Mouse (Mus musculus) embryonic facial prominence, embryonic 14.5 days (tissue): ENCODE measurements around the gene Gm8994. TPM values are rescaled to one million over a fixed set of nuclear protein-coding genes. Genes with fewer than 3 reads are reported as not detected.

Source experiments
- ATAC-seq: fragments of 200-750 bp; cut with Nextera tagmentation; 2 replicates; pipeline ENCODE4 v1.8.0; 2017; ENCODE audit warnings: low read depth, moderate number of reproducible peaks, moderate TSS enrichment
- DNase-seq: peaks from one replicate; pipeline ENCODE4 v3.0.0-alpha.2; 2015; ENCODE audit warnings: low spot score
- H3K27ac ChIP-seq: fragments of 300-500 bp; sonication (generic); replicated peaks from 2 replicates; pipeline ENCODE4 v1.5.1; 2014; ENCODE audit warnings: low read depth, mild to moderate bottlenecking, low read length, moderate library complexity
- H3K27me3 ChIP-seq: fragments of 300-500 bp; sonication (generic); replicated peaks from 2 replicates; pipeline ENCODE4 v1.6.1; 2014; ENCODE audit warnings: low read length; ENCODE audit not compliant: control insufficient read depth, insufficient read depth
- H3K36me3 ChIP-seq: fragments of 300-500 bp; sonication (generic); 2 replicates; pipeline ENCODE4 v1.6.1; 2014; ENCODE audit warnings: low read length, mixed read lengths; ENCODE audit not compliant: control insufficient read depth, insufficient read depth
- H3K4me1 ChIP-seq: fragments of 300-500 bp; sonication (generic); 2 replicates; pipeline ENCODE4 v1.6.1; 2014; ENCODE audit warnings: antibody characterized with exemption, low read length; ENCODE audit not compliant: control insufficient read depth, insufficient read depth
- H3K4me2 ChIP-seq: fragments of 300-500 bp; sonication (generic); 2 replicates; pipeline ENCODE4 v1.6.1; 2014; ENCODE audit warnings: low read depth, mild to moderate bottlenecking, low read length, moderate library complexity, mixed read lengths
- H3K4me3 ChIP-seq: fragments of 300-500 bp; sonication (generic); 2 replicates; pipeline ENCODE4 v1.5.1; 2014; ENCODE audit warnings: low read depth, mild to moderate bottlenecking, low read length
- H3K9ac ChIP-seq: fragments of 300-500 bp; sonication (generic); 2 replicates; pipeline ENCODE4 v1.6.1; 2014; ENCODE audit warnings: low read depth, mild to moderate bottlenecking, low read length, moderate library complexity, mixed read lengths
- H3K9me3 ChIP-seq: fragments of 300-500 bp; sonication (generic); 2 replicates; pipeline ENCODE4 v1.6.1; 2016; ENCODE audit warnings: low read length; ENCODE audit not compliant: control insufficient read depth
- WGBS: fragments of 180-500 bp; shearing (Covaris S2); extraction: QIAGEN DNeasy Blood & Tissue Kit; methylation state at CpG from one replicate; pipeline ENCODE4 v1.1.7; 2014; 5-methylcytosine and 5-hydroxymethylcytosine counted together
- polyA plus RNA-seq: library from polyadenylated mRNA; unstranded; fragments of >200 nt; fragmentation: Nextera tagmentation; extraction: Ambion mirVana; gene quantifications from 2 replicates; pipeline ENCODE4 v1.2.1, GENCODE M21; 2014

Gm8994 gene
- polyA plus RNA-seq, 1 experiment from 2014 or later, result not detected

GRCm38 (mm10) chr6:136345641-136346040 lies 18.3 kb downstream of the Gm8994 start:
- ATAC-seq, result no peak
- Histone ChIP-seq H3K9ac (no peak overlapping the region), H3K27me3 (no peaks in the 10 kb centered on the region)

GRCm38 (mm10) chr6:136347053-136347452 lies 19.7 kb downstream of the Gm8994 start:
- ATAC-seq, result no peak
- no peak overlapping the region for H3K9ac ChIP-seq
- no peaks in the 10 kb centered on the region for H3K27me3 ChIP-seq
- H3K4me2 ChIP-seq, result no peak overlapping the region
- whole genome bisulfite sequencing, result 70% methylated on average over 5 of the region's 5 CpGs
- H3K4me3 ChIP-seq, result no peak overlapping the region
- H3K27ac ChIP-seq, result no peak overlapping the region
- H3K4me1 ChIP-seq, result no peaks in the 10 kb centered on the region
- no peak for DNase-seq
- H3K36me3 ChIP-seq, result no peaks in the 10 kb centered on the region
- H3K9me3 ChIP-seq, result no peaks in the 10 kb centered on the region

More at GRCm38 (mm10) chr6:136345641-136346040, 18.3 kb downstream of the Gm8994 start:
- H3K36me3 ChIP-seq, result no peaks in the 10 kb centered on the region
- no peak overlapping the region for H3K27ac ChIP-seq
- DNase-seq, result no peak
- no peak overlapping the region for H3K4me3 ChIP-seq
- WGBS, result 83% methylated on average over 7 of the region's 7 CpGs
- no peaks in the 10 kb centered on the region for H3K4me1 ChIP-seq
- H3K9me3 ChIP-seq, result no peaks in the 10 kb centered on the region
- no peak overlapping the region for H3K4me2 ChIP-seq

GRCm38 (mm10) chr6:136347631-136348030 lies 20.3 kb downstream of the Gm8994 start:
- H3K27ac ChIP-seq, result no peak overlapping the region
- ATAC-seq (no peak), DNase-seq (no peak)
- H3K4me3 ChIP-seq, result no peak overlapping the region
- H3K9me3 ChIP-seq, result no peaks in the 10 kb centered on the region
- H3K27me3 ChIP-seq, result no peaks in the 10 kb centered on the region
- no peaks in the 10 kb centered on the region for H3K4me1 ChIP-seq
- H3K9ac ChIP-seq, result no peak overlapping the region
- no peak overlapping the region for H3K4me2 ChIP-seq
- no peaks in the 10 kb centered on the region for H3K36me3 ChIP-seq
- WGBS, result 41% methylated on average over 9 of the region's 9 CpGs

GRCm38 (mm10) chr6:136353399-136354184 lies 26.3 kb downstream of the Gm8994 start:
- no peak overlapping the region for H3K9ac ChIP-seq
- H3K9me3 ChIP-seq, result no peaks in the 10 kb centered on the region
- H3K36me3 ChIP-seq, result no peaks in the 10 kb centered on the region
- H3K4me2 ChIP-seq, result peak overlapping the region; percentile 39
- peak; percentile 81 for ATAC-seq
- no peaks in the 10 kb centered on the region for H3K27me3 ChIP-seq
- H3K4me3 ChIP-seq, result no peak overlapping the region
- DNase-seq, result peak; percentile 95
- no peak overlapping the region for H3K27ac ChIP-seq
- WGBS, result 28% methylated on average over 11 of the region's 11 CpGs
- H3K4me1 ChIP-seq, result no peaks in the 10 kb centered on the region; the same call in 1 of the 2 replicates

GRCm38 (mm10) chr6:136358471-136358870 lies 31.1 kb downstream of the Gm8994 start:
- H3K9ac ChIP-seq, result no peak overlapping the region
- H3K36me3 ChIP-seq, result no peaks in the 10 kb centered on the region
- no peaks in the 10 kb centered on the region for H3K27me3 ChIP-seq
- H3K4me2 ChIP-seq, result no peak overlapping the region
- no peak overlapping the region for H3K27ac ChIP-seq
- 48% methylated on average over 5 of the region's 5 CpGs for WGBS
- no peaks in the 10 kb centered on the region for H3K9me3 ChIP-seq
- ATAC-seq, result peak; percentile 33; the same call in 1 of the 2 replicates
- no peaks in the 10 kb centered on the region for H3K4me1 ChIP-seq
- H3K4me3 ChIP-seq, result no peak overlapping the region
- DNase-seq, result peak; percentile 67

- DNase-seq (no peak), ATAC-seq (no peak)
- H3K27ac ChIP-seq, result no peak overlapping the region
- no peak overlapping the region for H3K4me2 ChIP-seq
- no peaks in the 10 kb centered on the region for H3K36me3 ChIP-seq
- H3K4me1 ChIP-seq, result no peaks in the 10 kb centered on the region
- H3K9ac ChIP-seq, result no peak overlapping the region
- WGBS, result 85% methylated on average over 8 of the region's 8 CpGs
- no peaks in the 10 kb centered on the region for H3K27me3 ChIP-seq
- H3K9me3 ChIP-seq, result no peaks in the 10 kb centered on the region
- no peak overlapping the region for H3K4me3 ChIP-seq
Observed at GRCm38 (mm10) chr6:136363313-136363712, 36.0 kb downstream of the Gm8994 start.

GRCm38 (mm10) chr6:136364008-136364407 lies 36.7 kb downstream of the Gm8994 start:
- Histone ChIP-seq H3K4me2 (no peak overlapping the region), H3K9me3 (no peaks in the 10 kb centered on the region), H3K36me3 (no peaks in the 10 kb centered on the region), H3K4me1 (no peaks in the 10 kb centered on the region), H3K27me3 (no peaks in the 10 kb centered on the region), H3K27ac (no peak overlapping the region), H3K9ac (no peak overlapping the region), H3K4me3 (no peak overlapping the region)
- WGBS, result 79% methylated on average over 4 of the region's 4 CpGs
- ATAC-seq (no peak), DNase-seq (no peak)

- Histone ChIP-seq H3K4me3 (no peak overlapping the region), H3K27ac (no peak overlapping the region), H3K9me3 (no peaks in the 10 kb centered on the region), H3K4me1 (no peaks in the 10 kb centered on the region), H3K9ac (no peak overlapping the region), H3K36me3 (no peaks in the 10 kb centered on the region), H3K27me3 (no peaks in the 10 kb centered on the region), H3K4me2 (no peak overlapping the region)
- DNase-seq (no peak), ATAC-seq (no peak)
- whole genome bisulfite sequencing, result 81% methylated on average over 12 of the region's 12 CpGs
Observed at GRCm38 (mm10) chr6:136364430-136365098, 37.2 kb downstream of the Gm8994 start.
